Comparison of ENCODE assay signal across 26 mouse cellular contexts in genomic region chr1:91019346-91019745, GRCm38 (mm10). TPM values are rescaled to one million over a fixed set of nuclear protein-coding genes. Genes with fewer than 3 reads are reported as not detected.
A peak's percentile ranks its signal among the peaks of the same experiment; 100 is the strongest.
DNase-seq lines count a peak whose midpoint lies in the region; ATAC-seq and TF ChIP-seq lines count a peak whose summit lies in the region.
"Had no signal": no experiment of that assay in that cellular context is flagged by ENCODE, and none has a peak within 500 bp of the region (broad histone marks: within the 10 kb centered on the region; RNA-seq: fewer than 3 reads in every experiment).

No protein-coding gene starts in this region.

- no peak for ATAC-seq in heart, embryonic 13.5 days (ENCODE audit: extremely low read depth, insufficient number of reproducible peaks, low FRiP score, low TSS enrichment)
- ATAC-seq in heart, postnatal 0 days (ENCODE audit: insufficient read depth, low read depth), result no peak
- ATAC-seq in heart, embryonic 11.5 days (replicated peaks; ENCODE audit: insufficient number of reproducible peaks, low FRiP score, low TSS enrichment), result no peak
- no peak for ATAC-seq in megakaryocyte-erythroid progenitor cell, adult 5-6 weeks (replicated peaks; ENCODE audit: low FRiP score, low TSS enrichment, poor library complexity, severe bottlenecking)
- ATAC-seq: activated CD4-positive, CD25-positive, alpha-beta regulatory T cell, adult 4 months; CD4-positive, CD25-positive, alpha-beta regulatory T cell, adult 4 months; forebrain, embryonic 13.5 days; forebrain, embryonic 16.5 days; hindbrain, postnatal 0 days; inflammation-experienced regulatory T-cells, adult 6 months; intestine, embryonic 16.5 days had no signal

- WGBS in heart, embryonic 13.5 days, result 40% methylated on average over 2 of the region's 2 CpGs
- 32% methylated on average over 2 of the region's 2 CpGs for WGBS in heart, postnatal 0 days
- 47% methylated on average over 2 of the region's 2 CpGs for whole genome bisulfite sequencing in heart, embryonic 11.5 days (ENCODE audit: insufficient replicate concordance)

- H3K4me3 ChIP-seq in heart, embryonic 13.5 days, result no peak overlapping the region
- H3K4me3 ChIP-seq in heart, postnatal 0 days (ENCODE audit: low read depth, low read length), result no peak overlapping the region
- no peak overlapping the region for H3K4me3 ChIP-seq in heart, embryonic 11.5 days (ENCODE audit: low read depth, low read length)
- no peak overlapping the region for H3K4me3 ChIP-seq in bone marrow macrophage, adult 2 months (ENCODE audit: insufficient read depth, low read length)
- H3K4me3 ChIP-seq: forebrain, embryonic 10.5 days; forebrain, embryonic 13.5 days had no signal

- H3K4me2 ChIP-seq in heart, embryonic 13.5 days, result no peak overlapping the region
- no peak overlapping the region for H3K4me2 ChIP-seq in heart, postnatal 0 days (ENCODE audit: low read depth, low read length)
- H3K4me2 ChIP-seq in heart, embryonic 11.5 days, result no peak overlapping the region
- H3K4me2 ChIP-seq: forebrain, embryonic 13.5 days; hindbrain, embryonic 14.5 days had no signal

- TF ChIP-seq EP300 in heart, postnatal 0 days (IDR thresholded peaks at IDR 0.05; ENCODE audit: low read depth), result no peak

- DNase-seq in heart, adult 11 months, result no peak
- DNase-seq in heart, postnatal 0 days (ENCODE audit: low spot score), result no peak
- DNase-seq: adrenal gland, adult 8-10 months; adrenal gland, postnatal 25 days; cerebellum, adult 18-20 months; cerebellum, adult 9-10 months; cerebellum, postnatal 14 days; gastrocnemius, postnatal 10 days; heart, postnatal 4 days; kidney, adult 18-20 months had no signal

- peaks cover 28% of the 10 kb centered on the region for H3K36me3 ChIP-seq in heart, embryonic 13.5 days
- peaks cover 5% of the 10 kb centered on the region; the same call in 1 of the 2 replicates for H3K36me3 ChIP-seq in heart, postnatal 0 days (replicated peaks; ENCODE audit: control insufficient read depth, insufficient read depth, low read length)
- H3K36me3 ChIP-seq in heart, embryonic 11.5 days (ENCODE audit: control insufficient read depth, insufficient read depth, low read length), result 0 out of 2 replicates have a peak, but pooled peaks cover 2% of the 10 kb centered on the region

- no peak for TF ChIP-seq CTCF in heart, postnatal 0 days (IDR thresholded peaks at IDR 0.05; ENCODE audit: low read depth)
- TF ChIP-seq CTCF in bone marrow macrophage, adult 2 months (IDR thresholded peaks at IDR 0.05; ENCODE audit: low read depth, low read length), result no peak

- H3K4me1 ChIP-seq in heart, embryonic 13.5 days, result peaks cover 76% of the 10 kb centered on the region
- peaks cover 55% of the 10 kb centered on the region for H3K4me1 ChIP-seq in heart, postnatal 0 days (ENCODE audit: control insufficient read depth, insufficient read depth)
- H3K4me1 ChIP-seq in heart, embryonic 11.5 days (ENCODE audit: control insufficient read depth, insufficient read depth, low read length), result peaks cover 48% of the 10 kb centered on the region
- peaks cover 34% of the 10 kb centered on the region for H3K4me1 ChIP-seq in bone marrow macrophage, adult 2 months (ENCODE audit: control insufficient read depth, insufficient read depth, low read length)

- no peaks in the 10 kb centered on the region for H3K27me3 ChIP-seq in heart, embryonic 13.5 days (replicated peaks)
- no peaks in the 10 kb centered on the region for H3K27me3 ChIP-seq in heart, postnatal 0 days (ENCODE audit: control insufficient read depth, insufficient read depth, low read length)
- no peaks in the 10 kb centered on the region for H3K27me3 ChIP-seq in heart, embryonic 11.5 days (ENCODE audit: control insufficient read depth, insufficient read depth, low read length)
- H3K27me3 ChIP-seq: forebrain, embryonic 13.5 days had no signal

- no peak overlapping the region for H3K9ac ChIP-seq in heart, embryonic 13.5 days
- H3K9ac ChIP-seq in heart, postnatal 0 days (replicated peaks; ENCODE audit: low read depth, low read length), result no peak overlapping the region
- H3K9ac ChIP-seq in heart, embryonic 11.5 days (ENCODE audit: low read depth, low read length), result no peak overlapping the region
- H3K9ac ChIP-seq: forebrain, embryonic 13.5 days; hindbrain, embryonic 14.5 days had no signal

- no peaks in the 10 kb centered on the region; the same call in 1 of the 2 replicates for H3K9me3 ChIP-seq in heart, embryonic 13.5 days
- H3K9me3 ChIP-seq in heart, postnatal 0 days (replicated peaks; ENCODE audit: control insufficient read depth, low read length), result no peaks in the 10 kb centered on the region
- H3K9me3 ChIP-seq in heart, embryonic 11.5 days (replicated peaks; ENCODE audit: control insufficient read depth, low read length), result no peaks in the 10 kb centered on the region
- H3K9me3 ChIP-seq: forebrain, embryonic 13.5 days had no signal

- H3K27ac ChIP-seq in heart, embryonic 13.5 days (replicated peaks), result peak overlapping the region; percentile 99
- H3K27ac ChIP-seq in heart, postnatal 0 days (ENCODE audit: low read depth), result peak overlapping the region; percentile 98; the same call in 1 of the 2 replicates
- no peak overlapping the region; the same call in 1 of the 2 replicates for H3K27ac ChIP-seq in heart, embryonic 11.5 days (ENCODE audit: low read depth, low read length)
- peak overlapping the region; percentile 54; the same call in 1 of the 2 replicates for H3K27ac ChIP-seq in bone marrow macrophage, adult 2 months (ENCODE audit: insufficient read depth, low read depth, low read length)
- H3K27ac ChIP-seq: forebrain, embryonic 10.5 days; forebrain, embryonic 13.5 days; hindbrain, embryonic 14.5 days; hindbrain, postnatal 0 days had no signal

- TF ChIP-seq POLR2A in bone marrow macrophage, adult 2 months (IDR thresholded peaks at IDR 0.05; ENCODE audit: borderline replicate concordance, low read depth, low read length), result no peak

RNA-seq across cellular contexts. Expression of gene Lrrfip1, which starts 20.8 kb away (rescaled TPM):
- 122 and 137 TPM in 2 replicates for polyA plus RNA-seq in heart, embryonic 13.5 days (2015; fragmentation: Nextera tagmentation; extraction: Ambion mirVana)
- 120 and 135 TPM in 2 replicates for total RNA-seq in heart, postnatal 0 days (2014; rRNA removed; ENCODE audit: low replicate concordance)
- polyA plus RNA-seq in heart, postnatal 0 days (2015; fragmentation: Nextera tagmentation; extraction: Ambion mirVana), result 140 and 168 TPM in 2 replicates
- 115 and 138 TPM in 2 replicates for polyA plus RNA-seq in heart, embryonic 11.5 days (2014; fragmentation: Nextera tagmentation; extraction: Ambion mirVana)
- polyA plus RNA-seq in bone marrow macrophage, adult 2 months (2012; ENCODE audit: insufficient read depth, insufficient read length, missing spikeins), result 98.5 and 98.7 TPM in 2 replicates
- 29.4 and 35.8 TPM in 2 replicates for total RNA-seq in megakaryocyte-erythroid progenitor cell, adult 5-6 weeks (2014; fragmentation: Nextera tagmentation)
- 42.4 and 70.7 TPM in 2 replicates for total RNA-seq in megakaryocyte-erythroid progenitor cell, adult 5-6 weeks (2017)

RNA-seq across cellular contexts. Expression of gene Rab17, which starts 49.9 kb away (rescaled TPM):
- 0.57 and 1.5 TPM in 2 replicates for polyA plus RNA-seq in heart, embryonic 13.5 days (2015; fragmentation: Nextera tagmentation; extraction: Ambion mirVana)
- total RNA-seq in heart, postnatal 0 days (2014; rRNA removed; ENCODE audit: low replicate concordance), result 7.1 and 8.4 TPM in 2 replicates
- 5.1 and 5.6 TPM in 2 replicates for polyA plus RNA-seq in heart, postnatal 0 days (2015; fragmentation: Nextera tagmentation; extraction: Ambion mirVana)
- 0.63 TPM in 1 of 2 replicates, not detected in the other for polyA plus RNA-seq in heart, embryonic 11.5 days (2014; fragmentation: Nextera tagmentation; extraction: Ambion mirVana)
- not detected in 2 replicates for polyA plus RNA-seq in bone marrow macrophage, adult 2 months (2012; ENCODE audit: insufficient read depth, insufficient read length, missing spikeins)
- 0.69 TPM in 1 of 2 replicates, not detected in the other for total RNA-seq in megakaryocyte-erythroid progenitor cell, adult 5-6 weeks (2014; fragmentation: Nextera tagmentation)
- total RNA-seq in megakaryocyte-erythroid progenitor cell, adult 5-6 weeks (2017), result 0.47 and 1.1 TPM in 2 replicates
- total RNA-seq: adrenal gland, adult 8-10 months; adrenal gland, postnatal 25 days; gastrocnemius, adult 18-20 months; gastrocnemius, postnatal 10 days; gastrocnemius, postnatal 36 days; hindbrain, postnatal 0 days had no signal
- polyA plus RNA-seq: activated CD4-positive, CD25-positive, alpha-beta regulatory T cell, adult 4 months; CD4-positive, CD25-positive, alpha-beta regulatory T cell, adult 4 months; forebrain, embryonic 13.5 days; hindbrain, embryonic 11.5 days; hindbrain, embryonic 14.5 days; hindbrain, postnatal 0 days; inflammation-experienced regulatory T-cells, adult 6 months had no signal
